Mouse (Mus musculus) layer of hippocampus, adult 2 months (tissue): Measurements from ENCODE around the gene Rxrg. TPM values are rescaled to one million over a fixed set of nuclear protein-coding genes. Genes with fewer than 3 reads are reported as not detected.

Experiments used
- DNase-seq, 2 experiments: peaks; one replicate each; pipeline ENCODE4 v3.0.0; 2022; ENCODE audit warnings: low spot score in 2 of 2
- H3K27ac ChIP-seq: fragments of 200-600 bp; 2 replicates; pipeline ENCODE4 v1.8.1; 2022
- H3K4me3 ChIP-seq: fragments of 200-600 bp; 2 replicates; pipeline ENCODE4 v1.8.1; 2022; ENCODE audit warnings: mild to moderate bottlenecking
- CTCF ChIP-seq: fragments of 200-600 bp; conservative IDR thresholded peaks from 2 replicates; pipeline ENCODE4 v1.8.1; 2022; ENCODE audit warnings: antibody characterized with exemption, mild to moderate bottlenecking, moderate library complexity
- total RNA-seq, 2 experiments: library from RNA; stranded (reverse); gene quantifications; 2 replicates each; pipeline ENCODE4 v1.2.3; 2021

Rxrg gene
- total RNA-seq, 2 experiments from 2014 or later: 5.5 to 6.8 TPM

DNA sequence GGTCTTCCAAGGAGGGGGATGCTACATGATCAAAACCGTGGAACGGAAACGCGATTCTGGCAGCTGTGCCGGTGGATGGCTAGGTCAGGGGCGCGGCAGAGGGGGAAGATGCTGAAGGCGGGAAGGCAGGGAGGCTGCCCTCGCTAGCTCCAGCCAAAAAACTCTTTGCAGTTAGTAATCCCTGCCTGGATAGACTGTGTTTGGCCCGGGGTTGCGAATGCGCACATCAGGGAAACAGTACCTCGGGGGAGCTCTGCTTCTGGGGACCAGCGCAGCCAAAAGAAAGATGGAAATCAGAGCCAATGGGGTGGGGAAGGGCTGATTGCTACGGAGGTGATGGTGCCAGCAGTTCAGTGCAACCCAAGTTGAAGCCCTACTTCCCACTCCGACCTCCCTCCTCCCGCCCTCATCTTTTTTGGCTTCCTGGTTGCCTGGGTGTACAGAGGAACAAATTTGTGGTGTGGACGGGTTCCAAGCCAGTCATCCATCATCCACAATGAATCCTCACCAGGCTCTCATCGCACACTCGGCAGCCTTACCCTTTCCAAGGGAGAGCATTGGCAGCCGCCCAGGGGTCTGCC is 62.4 kb downstream of the Rxrg start:
- TF ChIP-seq CTCF: no peak
- no peak overlapping the region for H3K27ac ChIP-seq
- H3K4me3 ChIP-seq: peak overlapping the region; percentile 37
- DNase-seq: peak; percentile 37 to 43

DNA sequence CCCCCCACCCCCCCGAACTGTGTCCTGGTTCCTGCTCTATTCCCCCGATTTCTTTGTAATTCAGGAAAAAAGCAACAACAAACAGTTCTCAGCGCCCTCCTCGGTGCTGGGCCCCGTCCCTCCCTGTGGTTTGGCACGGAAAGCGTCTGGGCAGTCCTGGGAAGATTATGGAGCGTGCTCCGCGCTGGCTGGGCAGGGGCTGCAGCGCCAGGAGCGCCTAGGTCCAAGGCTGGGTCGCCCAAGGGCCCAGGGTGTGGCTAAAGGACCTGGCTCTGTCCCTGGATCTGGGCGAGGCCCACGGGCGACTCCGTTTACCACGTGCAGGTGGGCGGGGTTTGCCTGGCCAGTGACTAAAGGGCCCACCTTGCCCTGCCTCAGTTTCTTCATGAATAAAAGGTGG is 62.9 kb downstream of the Rxrg start:
- no peak overlapping the region for H3K27ac ChIP-seq
- no peak for TF ChIP-seq CTCF
- peak overlapping the region; percentile 37 for H3K4me3 ChIP-seq
- DNase-seq: peak; percentile 11 to 20

DNA sequence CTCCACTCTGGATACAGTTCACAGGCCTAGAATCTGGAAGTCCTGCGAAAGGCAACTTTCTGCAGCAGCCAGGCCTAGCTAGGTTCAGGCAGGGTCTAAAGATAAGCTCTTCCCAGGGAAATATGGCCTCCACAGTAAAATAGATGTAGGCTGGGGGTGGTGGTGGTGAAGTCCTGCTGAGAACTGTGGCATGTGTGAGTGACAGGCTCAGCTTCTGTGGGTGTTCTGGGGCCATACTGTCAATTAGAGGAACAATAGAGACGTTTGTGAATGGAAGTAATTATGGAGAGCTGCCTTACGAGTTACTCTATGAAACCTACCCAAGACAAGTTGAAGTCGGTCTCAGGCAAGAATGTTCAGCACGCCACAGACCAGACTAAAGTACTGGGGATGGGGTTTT is 65.0 kb downstream of the Rxrg start:
- DNase-seq: no peak
- no peak overlapping the region for H3K4me3 ChIP-seq
- no peak overlapping the region for H3K27ac ChIP-seq
- TF ChIP-seq CTCF: no peak

DNA sequence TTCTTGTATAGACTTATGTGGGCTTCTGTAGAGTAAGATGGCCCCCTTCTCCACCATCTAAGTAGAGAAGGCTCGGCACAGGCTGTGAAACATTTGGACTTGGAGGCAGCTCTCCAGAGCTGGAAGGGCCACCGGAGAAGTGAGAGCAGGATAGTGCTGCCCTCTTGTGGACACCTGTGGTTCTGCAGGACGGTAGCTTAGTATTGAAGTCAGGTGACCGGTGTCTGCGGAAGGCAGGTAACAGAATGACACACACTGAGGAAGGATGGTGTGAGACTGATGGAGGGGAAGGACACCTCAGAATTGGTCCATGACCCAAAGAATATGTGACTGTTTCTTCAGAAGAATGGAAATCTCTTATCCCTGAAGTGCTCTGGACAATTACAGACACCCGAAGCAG is 71.6 kb downstream of the Rxrg start:
- Histone ChIP-seq H3K4me3 (no peak overlapping the region), H3K27ac (no peak overlapping the region)
- peak; percentile 18 to 68 for DNase-seq
- peak; percentile 94 for TF ChIP-seq CTCF

DNA sequence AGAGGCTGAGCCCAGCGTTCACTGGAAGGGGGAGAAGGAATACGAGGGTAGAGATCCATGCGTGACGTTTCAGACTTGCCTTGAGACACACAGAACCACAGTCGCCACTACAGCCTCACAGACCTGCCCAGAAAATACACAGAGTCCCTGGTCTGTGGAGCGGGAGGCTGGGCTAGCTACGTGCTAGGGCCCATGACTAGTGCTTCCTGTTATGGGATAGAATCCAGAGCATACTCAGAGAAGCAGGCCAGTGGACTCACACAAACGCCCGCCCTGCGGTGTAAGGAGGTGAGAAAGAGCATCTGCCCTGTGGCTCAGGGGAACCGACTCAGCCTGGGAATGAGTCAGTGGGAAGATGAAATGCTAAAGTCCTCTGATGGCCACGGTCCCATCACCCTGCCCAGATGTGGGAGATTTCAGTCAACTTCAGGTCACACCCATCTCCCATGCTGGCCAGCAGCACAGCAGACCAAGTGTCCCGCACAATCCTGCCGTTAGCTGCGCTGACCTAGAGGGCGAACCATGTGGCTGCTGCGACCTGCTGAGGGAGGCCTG is 74.3 kb downstream of the Rxrg start:
- Histone ChIP-seq H3K4me3 (no peak overlapping the region), H3K27ac (no peak overlapping the region)
- DNase-seq: no peak
- TF ChIP-seq CTCF: no peak

DNA sequence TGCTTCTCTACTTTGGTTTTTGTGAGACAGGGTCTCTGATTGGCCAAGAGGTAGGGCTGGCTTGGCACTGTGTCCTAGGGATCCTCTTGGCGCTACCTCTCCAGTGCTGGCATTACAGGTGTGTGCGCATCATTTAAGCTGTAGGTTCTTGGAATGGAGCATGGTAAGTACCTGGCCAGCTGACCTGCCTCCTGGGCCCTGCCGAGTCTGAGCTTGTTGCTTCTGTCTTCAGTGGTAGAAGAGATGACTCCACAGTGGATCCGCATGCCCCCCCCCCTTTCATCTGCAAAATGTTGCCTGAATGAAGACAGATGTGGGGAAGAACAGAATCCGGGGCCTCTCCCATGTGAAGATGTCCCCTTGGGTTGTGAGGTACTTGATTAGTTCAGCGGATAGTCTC is 80.9 kb downstream of the Rxrg start:
- H3K27ac ChIP-seq: no peak overlapping the region
- no peak for TF ChIP-seq CTCF
- DNase-seq: no peak
- no peak overlapping the region for H3K4me3 ChIP-seq

DNA sequence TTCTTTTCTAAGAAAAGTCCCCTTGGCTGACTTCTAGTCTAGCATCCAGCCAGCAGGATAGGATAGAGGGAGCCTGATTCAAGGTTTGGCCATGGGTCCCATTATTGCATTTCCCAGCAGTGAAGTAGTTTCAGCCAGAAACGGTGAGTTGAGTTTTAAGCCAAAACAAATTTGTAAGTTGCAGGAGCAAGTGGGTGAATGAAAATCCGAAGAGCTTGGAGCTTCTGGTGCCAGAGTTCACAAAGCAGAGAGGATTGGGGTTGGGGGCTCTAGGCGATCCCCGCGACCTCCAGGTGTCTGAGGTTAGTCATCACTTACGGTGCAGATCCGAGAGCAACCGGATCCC is 89.8 kb downstream of the Rxrg start:
- no peak for TF ChIP-seq CTCF
- DNase-seq: no peak
- Histone ChIP-seq H3K27ac (no peak overlapping the region), H3K4me3 (no peak overlapping the region)

DNA sequence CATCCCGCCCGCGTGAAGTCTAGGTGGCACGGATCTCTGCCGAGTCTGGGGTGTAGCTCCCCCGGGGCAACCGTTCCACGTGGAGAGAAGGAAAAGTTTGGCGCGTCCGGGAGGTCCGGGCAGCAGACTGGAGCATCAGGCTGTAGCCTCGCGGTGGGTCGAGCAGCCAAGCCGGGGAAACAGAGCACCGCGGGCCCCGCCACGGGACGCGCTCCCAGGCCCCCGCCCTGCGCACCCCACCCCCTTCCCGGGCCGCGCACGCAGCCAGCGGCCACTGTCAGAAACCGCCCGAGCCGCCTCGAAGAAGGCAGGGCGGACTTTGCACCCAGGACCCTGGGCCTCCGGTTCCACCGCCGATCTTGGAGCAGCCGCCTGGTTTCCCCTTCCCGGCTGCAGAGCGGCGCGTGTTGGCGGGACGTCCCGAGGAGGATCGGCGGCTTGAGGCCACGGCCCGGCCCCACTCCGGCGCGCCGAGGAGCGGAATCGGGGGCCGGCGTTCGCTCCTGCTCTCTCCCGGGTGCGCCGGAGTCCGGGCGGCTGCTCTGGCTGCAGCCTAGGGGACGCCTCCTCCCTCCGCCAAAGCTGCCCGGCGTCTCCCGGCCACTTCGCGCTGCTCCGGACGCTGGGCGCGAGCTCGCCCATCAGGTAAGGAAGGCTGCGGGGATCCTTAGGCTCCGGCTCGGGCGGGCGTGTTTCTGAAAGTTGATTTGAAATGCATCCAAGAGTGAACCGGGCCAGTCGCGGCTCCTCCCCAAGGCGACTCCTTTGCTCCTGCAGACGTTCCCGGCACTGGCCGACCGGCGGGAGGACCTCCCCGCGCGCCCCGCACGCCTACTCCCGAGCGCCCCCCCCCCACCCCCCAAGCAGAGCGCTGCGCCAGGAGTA is 90.4 kb downstream of the Rxrg start:
- Histone ChIP-seq H3K4me3 (peak overlapping the region; percentile 40), H3K27ac (no peak overlapping the region)
- no peak for TF ChIP-seq CTCF
- no peak for DNase-seq

DNA sequence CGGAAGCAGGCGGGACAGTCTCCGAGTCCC is 90.9 kb downstream of the Rxrg start, which contains the start of gene Lmx1a:
Lmx1a (plus strand) TSS at position 6 of the 30 bp plus-strand sequence.
- Histone ChIP-seq H3K27ac (no peak within 1 kb of the TSS), H3K4me3 (peak within 1 kb of the TSS; percentile 40)
- no peak for DNase-seq
- TF ChIP-seq CTCF: no peak

Other genes with a start within 250 kb of the Rxrg start
- gene Aldh9a1, start 248.4 kb upstream of the Rxrg start, total RNA-seq: 10 to 100 TPM; 22.5 to 25.8 TPM
- 10 to 100 TPM; 64.2 to 68.7 TPM for gene Mgst3, start 204.5 kb upstream of the Rxrg start, total RNA-seq
- not detected for gene Lrrc52, start 131.6 kb upstream of the Rxrg start, total RNA-seq
- gene Lmx1a, start 90.9 kb downstream of the Rxrg start, total RNA-seq: under 1 TPM; 0.10 to 0.33 TPM